Mouse (Mus musculus) heart, adult 2 months (tissue): Measurements from ENCODE around the gene Apex1.

Source experiments
- CTCF ChIP-seq: fragments of 200-600 bp; IDR thresholded peaks from 2 replicates; pipeline ENCODE4 v1.8.1; 2022; ENCODE audit warnings: antibody characterized with exemption, mild to moderate bottlenecking, moderate library complexity
- POLR2A ChIP-seq: fragments of 200-500 bp; IDR thresholded peaks from 2 replicates; pipeline ENCODE4 v1.6.1; 2011; ENCODE audit warnings: mild to moderate bottlenecking, low read depth, low read length, control low read depth; ENCODE audit not compliant: insufficient read depth

DNA sequence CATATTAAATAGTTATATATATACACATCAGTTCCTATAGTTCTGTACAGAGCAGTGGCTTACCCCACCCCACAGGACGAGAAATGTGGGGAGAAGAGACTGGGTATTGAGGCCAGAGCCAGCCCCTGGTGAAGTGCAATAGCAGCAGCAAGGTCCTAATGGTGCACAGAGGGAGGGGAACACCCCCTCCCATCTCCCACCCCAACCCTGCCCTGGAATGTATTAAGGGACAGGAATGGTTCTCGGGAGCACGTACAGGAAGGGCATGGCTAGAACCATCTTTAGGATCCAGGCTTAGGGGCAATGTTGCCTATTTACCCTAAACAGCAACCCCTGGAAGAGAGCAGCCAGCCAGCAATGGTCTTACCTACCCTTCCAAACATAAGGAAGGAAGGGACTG is 2.6 kb downstream of the Apex1 start:
- TF ChIP-seq CTCF: no peak
- TF ChIP-seq POLR2A: no peak
